Mouse (Mus musculus) limb, embryonic 12.5 days (tissue): ENCODE results near the gene Meaf6. TPM values are rescaled to one million over a fixed set of nuclear protein-coding genes. Genes with fewer than 3 reads are reported as not detected.

Experiments used
- ATAC-seq: fragments of 200-750 bp; cut with Nextera tagmentation; 2 replicates; pipeline ENCODE4 v1.8.0; 2017; ENCODE audit warnings: low read depth, moderate TSS enrichment; ENCODE audit not compliant: insufficient number of reproducible peaks, insufficient read depth, low FRiP score, low TSS enrichment
- H3K27ac ChIP-seq: fragments of 300-500 bp; sonication (generic); 2 replicates; pipeline ENCODE4 v1.5.1; 2016; ENCODE audit warnings: mild to moderate bottlenecking, moderate library complexity
- H3K27me3 ChIP-seq: fragments of 300-500 bp; sonication (generic); 2 replicates; pipeline ENCODE4 v1.6.1; 2016; ENCODE audit warnings: mild to moderate bottlenecking, moderate library complexity
- H3K36me3 ChIP-seq: fragments of 300-500 bp; sonication (generic); 2 replicates; pipeline ENCODE4 v1.6.1; 2016; ENCODE audit warnings: mild to moderate bottlenecking, moderate library complexity
- H3K4me1 ChIP-seq: fragments of 300-500 bp; sonication (generic); replicated peaks from 2 replicates; pipeline ENCODE4 v1.6.1; 2016
- H3K4me2 ChIP-seq: fragments of 300-500 bp; sonication (generic); 2 replicates; pipeline ENCODE4 v1.6.1; 2016; ENCODE audit warnings: mild to moderate bottlenecking, moderate library complexity
- H3K4me3 ChIP-seq: fragments of 300-500 bp; sonication (generic); replicated peaks from 2 replicates; pipeline ENCODE4 v1.5.1; 2016; ENCODE audit warnings: mild to moderate bottlenecking
- H3K9ac ChIP-seq: fragments of 300-500 bp; sonication (generic); replicated peaks from 2 replicates; pipeline ENCODE4 v1.6.1; 2016; ENCODE audit warnings: mild to moderate bottlenecking, moderate library complexity
- H3K9me3 ChIP-seq: fragments of 300-500 bp; sonication (generic); 2 replicates; pipeline ENCODE4 v1.6.1; 2016; ENCODE audit warnings: mild to moderate bottlenecking, moderate library complexity
- WGBS: fragments of 180-500 bp; shearing (Covaris S2); methylation state at CpG from one replicate; pipeline ENCODE4 v1.1.7; 2016; 5-methylcytosine and 5-hydroxymethylcytosine counted together
- polyA plus RNA-seq: library from polyadenylated mRNA; unstranded; fragments of >200 nt; fragmentation: Nextera tagmentation; extraction: Ambion mirVana; gene quantifications from 2 replicates; pipeline ENCODE4 v1.2.1, GENCODE M21; 2016

The Meaf6 gene
- polyA plus RNA-seq, 1 experiment from 2014 or later, result 74.6 TPM

DNA sequence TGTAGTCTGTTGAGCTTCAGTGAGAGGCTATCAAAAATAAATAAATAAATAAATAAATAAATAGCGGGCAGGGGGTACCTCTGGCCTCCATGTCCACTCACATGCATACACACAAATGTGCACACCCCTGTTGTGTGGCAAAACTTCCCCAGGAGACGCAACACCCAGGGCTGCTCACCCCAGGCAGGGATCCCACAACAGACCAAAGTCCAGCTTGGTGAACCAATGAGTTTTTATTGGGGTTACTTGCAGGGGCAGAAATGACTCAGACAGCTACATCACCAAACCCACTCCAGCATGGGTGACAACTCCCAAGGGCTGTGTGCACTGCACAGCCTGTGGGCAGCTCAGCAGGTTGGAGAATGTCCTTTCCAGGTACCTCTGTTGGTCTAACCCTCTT lies 7.2 kb upstream of the Meaf6 start:
- H3K9ac ChIP-seq, result no peak overlapping the region
- no peak for ATAC-seq
- WGBS, result 80% methylated on average over 2 of the region's 2 CpGs

DNA sequence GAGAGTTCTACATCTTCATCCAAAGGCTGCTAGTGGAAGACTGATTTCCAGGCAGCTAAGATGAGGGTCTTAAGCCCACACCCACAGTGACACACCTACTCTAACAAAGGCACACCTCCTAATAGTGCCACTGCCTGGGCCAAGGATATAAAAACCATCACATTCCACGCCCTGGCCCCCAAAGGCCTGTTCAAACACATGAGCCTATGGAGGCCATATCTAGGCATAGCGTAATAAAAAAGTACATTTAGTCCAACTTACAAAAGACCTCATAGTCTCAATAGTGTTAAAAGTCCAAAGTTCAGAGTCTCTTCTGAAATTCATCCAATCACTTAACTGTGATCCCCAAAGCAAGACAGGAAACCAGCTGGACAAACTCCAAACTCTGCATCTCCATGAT lies 6.2 kb upstream of the Meaf6 start:
- H3K4me1 ChIP-seq, result no peaks in the 10 kb centered on the region
- H3K36me3 ChIP-seq, result peaks cover 44% of the 10 kb centered on the region
- no peaks in the 10 kb centered on the region for H3K27me3 ChIP-seq
- H3K9ac ChIP-seq, result no peak overlapping the region
- WGBS, result 95% methylated on average over 2 of the region's 2 CpGs
- no peak overlapping the region for H3K27ac ChIP-seq
- no peak overlapping the region for H3K4me2 ChIP-seq
- no peaks in the 10 kb centered on the region for H3K9me3 ChIP-seq
- H3K4me3 ChIP-seq, result no peak overlapping the region
- no peak for ATAC-seq

More for the DNA sequence above, 7.2 kb upstream of the Meaf6 start:
- H3K4me3 ChIP-seq, result no peak overlapping the region
- no peak overlapping the region for H3K27ac ChIP-seq
- peaks cover 54% of the 10 kb centered on the region for H3K36me3 ChIP-seq
- no peak overlapping the region for H3K4me2 ChIP-seq
- no peaks in the 10 kb centered on the region for H3K4me1 ChIP-seq
- H3K27me3 ChIP-seq, result no peaks in the 10 kb centered on the region
- no peaks in the 10 kb centered on the region for H3K9me3 ChIP-seq

DNA sequence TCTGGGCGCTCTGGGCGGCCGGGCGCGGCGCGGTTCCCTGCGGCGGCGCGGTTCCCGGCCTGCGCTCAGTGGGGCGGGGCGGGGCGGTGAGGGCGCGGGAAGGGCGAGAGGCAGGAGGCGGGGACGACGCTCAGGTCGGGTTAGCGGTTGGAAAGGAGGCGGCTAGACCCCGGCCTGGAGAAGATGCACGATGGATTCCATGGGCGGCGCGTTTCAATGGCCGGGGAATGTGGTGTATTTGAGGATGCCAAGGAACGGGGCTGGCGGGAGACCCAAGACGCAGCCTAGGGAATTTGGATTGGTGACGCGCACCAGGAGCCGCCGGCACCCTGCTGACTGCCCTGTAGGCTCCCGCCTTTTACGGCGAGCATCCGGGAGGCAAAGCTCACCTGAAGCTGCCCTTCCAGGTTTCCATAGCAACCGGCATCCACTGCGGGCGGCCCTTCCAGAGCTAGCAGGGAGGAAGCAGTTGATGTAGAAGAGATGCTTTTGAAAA lies 460 bp downstream of the Meaf6 start:
- peaks cover 13% of the 10 kb centered on the region for H3K4me1 ChIP-seq
- H3K4me3 ChIP-seq, result peak overlapping the region; percentile 84
- peak; percentile 89 for ATAC-seq
- H3K4me2 ChIP-seq, result peak overlapping the region; percentile 82
- peaks cover 42% of the 10 kb centered on the region for H3K36me3 ChIP-seq
- H3K27me3 ChIP-seq, result no peaks in the 10 kb centered on the region
- peak overlapping the region; percentile 85 for H3K9ac ChIP-seq
- under 1% methylated on average over 45 of the region's 45 CpGs for WGBS
- no peaks in the 10 kb centered on the region for H3K9me3 ChIP-seq
- H3K27ac ChIP-seq, result peak overlapping the region; percentile 98

DNA sequence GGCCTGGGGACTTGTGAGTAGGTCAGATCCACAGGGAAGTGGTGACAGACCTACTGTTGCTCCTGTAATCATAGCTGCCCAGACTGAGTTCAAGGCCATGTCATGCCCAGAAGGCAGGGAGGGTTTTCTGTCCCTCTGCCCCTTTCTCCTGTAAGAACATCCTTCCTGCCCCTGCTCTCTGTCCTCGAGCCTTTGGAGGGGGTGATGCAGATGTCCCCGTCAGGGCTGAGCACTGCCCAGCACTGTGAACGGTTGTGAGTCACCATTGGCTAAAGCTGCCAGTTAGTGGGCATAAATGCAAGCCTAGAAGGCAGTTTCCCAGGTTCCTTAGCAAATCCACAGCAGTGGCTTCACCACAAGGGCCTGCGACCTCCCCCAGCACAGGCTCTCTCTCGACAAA lies 8.1 kb downstream of the Meaf6 start:
- 89% methylated on average over 5 of the region's 5 CpGs for WGBS
- Histone ChIP-seq H3K27me3 (no peaks in the 10 kb centered on the region), H3K9ac (no peak overlapping the region), H3K4me1 (no peaks in the 10 kb centered on the region), H3K4me2 (no peak overlapping the region), H3K9me3 (no peaks in the 10 kb centered on the region), H3K36me3 (peaks cover 58% of the 10 kb centered on the region), H3K4me3 (no peak overlapping the region), H3K27ac (no peak overlapping the region)
- ATAC-seq, result no peak

- Histone ChIP-seq H3K9ac (no peak overlapping the region), H3K27ac (no peak overlapping the region), H3K36me3 (peaks cover 31% of the 10 kb centered on the region), H3K27me3 (no peaks in the 10 kb centered on the region), H3K9me3 (no peaks in the 10 kb centered on the region), H3K4me3 (no peak overlapping the region), H3K4me1 (peaks cover 4% of the 10 kb centered on the region; the same call in 1 of the 2 replicates), H3K4me2 (no peak overlapping the region)
- whole genome bisulfite sequencing, result 93% methylated on average over 5 of the region's 5 CpGs
- ATAC-seq, result no peak
Observed at GRCm38 (mm10) chr4:125096066-125096465, 11.1 kb downstream of the Meaf6 start.

DNA sequence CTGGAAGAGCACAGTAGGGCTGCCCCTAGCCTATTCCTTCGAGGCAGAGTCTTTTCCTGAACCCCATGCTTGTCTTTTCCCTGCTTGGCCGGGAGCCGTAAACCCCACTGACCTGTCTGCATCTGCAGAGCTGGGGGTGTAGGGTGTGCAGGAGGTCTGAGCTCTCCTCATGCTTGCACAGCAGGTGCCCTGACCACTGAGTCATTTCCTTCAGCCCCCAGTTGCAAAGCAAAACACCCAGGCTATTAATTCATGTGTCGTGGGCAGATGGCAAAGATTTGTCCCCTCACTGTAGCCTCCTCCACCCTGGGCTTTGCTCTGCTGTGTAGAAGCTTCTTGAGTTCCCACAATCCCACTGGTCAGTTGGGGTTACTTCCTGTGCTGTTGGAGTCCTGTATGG lies 12.5 kb downstream of the Meaf6 start:
- peaks cover 4% of the 10 kb centered on the region; the same call in 1 of the 2 replicates for H3K4me1 ChIP-seq
- H3K4me3 ChIP-seq, result no peak overlapping the region
- no peaks in the 10 kb centered on the region for H3K27me3 ChIP-seq
- H3K27ac ChIP-seq, result no peak overlapping the region
- H3K4me2 ChIP-seq, result no peak overlapping the region
- no peaks in the 10 kb centered on the region for H3K9me3 ChIP-seq
- no peak for ATAC-seq
- WGBS, result 82% methylated on average over 4 of the region's 4 CpGs
- peaks cover 29% of the 10 kb centered on the region for H3K36me3 ChIP-seq
- H3K9ac ChIP-seq, result no peak overlapping the region

DNA sequence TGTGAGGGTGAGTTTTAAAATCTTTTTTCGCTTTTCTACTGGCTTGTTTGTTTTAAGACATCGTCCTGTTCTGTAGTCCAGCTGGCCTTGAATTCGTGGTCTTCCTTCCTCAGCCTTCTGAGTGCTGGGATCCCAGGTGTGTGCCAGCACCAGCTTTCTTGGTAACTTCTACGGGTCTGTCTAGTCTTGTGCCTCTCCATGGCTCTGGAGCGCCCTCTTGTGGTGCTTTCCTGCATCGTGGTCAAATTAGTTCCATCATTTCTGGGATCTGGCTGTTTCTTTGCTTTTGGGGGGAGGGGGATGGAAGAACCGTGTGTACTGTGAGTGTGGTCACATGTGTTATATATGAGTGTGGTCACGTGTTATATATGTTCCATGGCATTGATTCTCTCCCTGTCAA lies 14.5 kb downstream of the Meaf6 start:
- Histone ChIP-seq H3K4me3 (no peak overlapping the region), H3K9ac (no peak overlapping the region), H3K4me1 (peaks cover 4% of the 10 kb centered on the region; the same call in 1 of the 2 replicates), H3K9me3 (no peaks in the 10 kb centered on the region), H3K36me3 (peaks cover 32% of the 10 kb centered on the region), H3K27ac (no peak overlapping the region), H3K27me3 (no peaks in the 10 kb centered on the region), H3K4me2 (no peak overlapping the region)
- peak; percentile 52; the same call in 1 of the 2 replicates for ATAC-seq
- WGBS, result 8% methylated on average over 8 of the region's 8 CpGs

DNA sequence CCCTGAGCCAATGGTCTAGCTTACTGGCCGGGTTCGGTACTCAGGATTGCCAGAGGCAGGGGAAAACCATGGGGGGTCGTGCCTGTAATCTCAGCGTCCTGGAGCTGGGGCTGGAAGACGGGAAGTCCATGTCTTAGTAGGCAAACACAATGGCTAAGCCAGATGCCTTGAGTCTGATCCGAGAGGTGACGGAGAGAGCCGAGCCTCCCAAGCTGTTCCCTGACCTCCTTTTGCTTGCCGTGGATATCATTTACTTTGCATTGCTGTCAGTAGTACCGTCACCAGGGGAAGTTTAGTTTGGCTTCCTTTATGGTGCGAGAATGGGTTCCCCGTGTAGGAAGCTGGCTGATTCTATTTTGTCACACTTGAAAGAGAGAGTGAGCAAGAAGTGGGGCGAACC lies 16.4 kb downstream of the Meaf6 start:
- H3K9ac ChIP-seq, result no peak overlapping the region

DNA sequence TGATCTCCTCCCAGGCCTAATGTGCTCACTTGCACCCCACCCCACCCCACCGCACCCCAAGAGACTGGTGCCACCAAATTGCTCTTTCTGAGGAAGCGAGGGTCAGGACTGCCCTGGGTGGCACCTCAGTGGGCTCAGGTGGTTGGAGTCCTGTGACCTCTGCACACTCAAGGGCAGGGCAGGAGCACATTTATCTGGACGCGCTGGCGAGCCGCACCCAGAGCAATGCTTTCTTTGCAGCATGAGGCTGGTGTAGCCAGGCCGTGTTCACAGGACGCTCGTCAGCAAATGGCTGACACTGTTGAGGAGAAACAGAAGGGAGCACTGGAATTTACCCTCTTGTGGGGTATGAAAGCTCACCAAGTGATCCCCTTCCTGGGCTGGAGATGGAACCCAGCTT lies 20.4 kb downstream of the Meaf6 start:
- H3K4me3 ChIP-seq, result no peak overlapping the region
- H3K9me3 ChIP-seq, result no peaks in the 10 kb centered on the region
- no peak for ATAC-seq
- H3K4me1 ChIP-seq, result no peaks in the 10 kb centered on the region
- 90% methylated on average over 9 of the region's 9 CpGs for WGBS
- H3K36me3 ChIP-seq, result peaks cover 63% of the 10 kb centered on the region
- no peaks in the 10 kb centered on the region for H3K27me3 ChIP-seq
- no peak overlapping the region for H3K4me2 ChIP-seq
- H3K9ac ChIP-seq, result no peak overlapping the region
- no peak overlapping the region for H3K27ac ChIP-seq

More for the DNA sequence above, 16.4 kb downstream of the Meaf6 start:
- Histone ChIP-seq H3K27ac (no peak overlapping the region), H3K4me1 (peaks cover 4% of the 10 kb centered on the region; the same call in 1 of the 2 replicates), H3K9me3 (no peaks in the 10 kb centered on the region), H3K4me3 (no peak overlapping the region), H3K4me2 (no peak overlapping the region), H3K27me3 (no peaks in the 10 kb centered on the region), H3K36me3 (peaks cover 47% of the 10 kb centered on the region)
- ATAC-seq, result no peak
- WGBS, result 69% methylated on average over 13 of the region's 13 CpGs

- H3K27ac ChIP-seq, result peak overlapping the region; percentile 69
- 2% methylated on average over 6 of the region's 6 CpGs for WGBS
Observed at GRCm38 (mm10) chr4:125114638-125115037, 29.7 kb downstream of the Meaf6 start.

DNA sequence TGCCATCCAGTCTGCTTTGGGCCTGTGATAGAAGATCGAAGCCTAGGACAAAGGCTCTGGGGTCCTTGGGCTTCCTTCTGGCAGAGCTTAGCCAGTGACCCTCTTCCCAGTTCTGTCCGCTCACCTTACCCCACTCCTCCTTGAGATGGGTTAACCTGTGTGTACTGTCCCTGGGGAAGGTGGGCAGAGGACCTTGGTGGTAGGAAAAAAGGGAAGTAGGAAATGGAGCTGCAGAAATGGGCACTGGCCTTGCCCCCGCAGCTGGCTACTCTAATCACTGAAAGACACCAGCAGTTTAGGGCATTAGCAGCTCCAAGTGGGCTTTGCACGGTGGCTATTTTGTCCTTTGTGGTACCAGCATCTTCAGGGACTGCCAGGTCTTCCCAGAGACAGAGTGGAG lies 30.1 kb downstream of the Meaf6 start:
- H3K27me3 ChIP-seq, result peaks cover 4% of the 10 kb centered on the region; the same call in 1 of the 2 replicates
- no peaks in the 10 kb centered on the region for H3K9me3 ChIP-seq
- H3K9ac ChIP-seq, result no peak overlapping the region
- H3K27ac ChIP-seq, result peak overlapping the region; percentile 69
- no peak for ATAC-seq
- peaks cover 25% of the 10 kb centered on the region for H3K4me1 ChIP-seq
- H3K4me3 ChIP-seq, result no peak overlapping the region
- peaks cover 12% of the 10 kb centered on the region for H3K36me3 ChIP-seq
- H3K4me2 ChIP-seq, result no peak overlapping the region
- 78% methylated on average over 4 of the region's 4 CpGs for WGBS

More at GRCm38 (mm10) chr4:125114638-125115037, 29.7 kb downstream of the Meaf6 start:
- Histone ChIP-seq H3K4me2 (no peak overlapping the region), H3K27me3 (peaks cover 1% of the 10 kb centered on the region; the same call in 1 of the 2 replicates), H3K9me3 (no peaks in the 10 kb centered on the region), H3K4me1 (peaks cover 25% of the 10 kb centered on the region), H3K4me3 (no peak overlapping the region), H3K9ac (no peak overlapping the region), H3K36me3 (peaks cover 17% of the 10 kb centered on the region)
- ATAC-seq, result peak; percentile 29; the same call in 1 of the 2 replicates

DNA sequence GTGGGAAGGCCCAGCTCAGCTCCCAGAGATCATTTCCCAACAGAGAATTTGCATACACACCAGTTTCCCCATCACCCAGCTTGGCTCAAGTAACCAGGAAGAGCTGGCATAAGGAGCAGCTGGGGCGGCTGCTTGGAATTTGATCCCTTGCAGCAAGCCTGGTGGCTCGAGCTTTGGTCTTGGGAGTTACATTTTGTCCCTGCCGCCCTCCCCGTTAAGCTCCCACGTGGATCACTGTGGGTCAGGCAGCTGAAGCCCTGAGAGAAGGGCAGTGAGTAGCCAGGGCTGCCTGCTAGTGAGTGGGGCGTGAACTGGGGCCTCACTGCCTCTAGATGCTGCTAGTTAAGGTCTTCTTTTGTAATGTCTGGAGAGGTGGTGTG lies 30.8 kb downstream of the Meaf6 start:
- peaks cover 25% of the 10 kb centered on the region for H3K4me1 ChIP-seq
- H3K27ac ChIP-seq, result 0 out of 2 replicates have a peak overlapping the region, but pooled peaks have one; percentile 69
- H3K4me2 ChIP-seq, result no peak overlapping the region
- ATAC-seq, result no peak
- 21% methylated on average over 6 of the region's 6 CpGs for WGBS
- no peak overlapping the region for H3K9ac ChIP-seq
- H3K36me3 ChIP-seq, result 0 out of 2 replicates have a peak, but pooled peaks cover 9% of the 10 kb centered on the region
- H3K27me3 ChIP-seq, result peaks cover 9% of the 10 kb centered on the region
- H3K9me3 ChIP-seq, result no peaks in the 10 kb centered on the region
- no peak overlapping the region for H3K4me3 ChIP-seq
